Mouse (Mus musculus) kidney, adult 2 months (tissue): ENCODE measurements around the gene Slc22a18.

ENCODE experiments used
- CTCF ChIP-seq: fragments of 200-500 bp; conservative IDR thresholded peaks from 2 replicates; pipeline ENCODE4 v1.5.1; 2011; ENCODE audit warnings: low read depth, mild to moderate bottlenecking, control low read depth, low read length, moderate library complexity, mixed read lengths; ENCODE audit not compliant: insufficient read depth, insufficient read length
- POLR2A ChIP-seq: fragments of 200-500 bp; IDR thresholded peaks from one replicate; pipeline ENCODE4 v1.6.1; 2011; ENCODE audit warnings: low read depth, low read length, control low read depth

GRCm38 (mm10) chr7:143473347-143474101, at the start of gene Slc22a18:
- TF ChIP-seq POLR2A = no peak
- no peak for TF ChIP-seq CTCF
